Mouse (Mus musculus) stomach, embryonic 16.5 days (tissue): ENCODE measurements around the gene Lck. TPM values are rescaled to one million over a fixed set of nuclear protein-coding genes. Genes with fewer than 3 reads are reported as not detected.

Source experiments
- ATAC-seq: fragments of 200-750 bp; cut with Nextera tagmentation; 2 replicates; pipeline ENCODE4 v1.8.0; 2017; ENCODE audit warnings: moderate number of reproducible peaks, moderate TSS enrichment; ENCODE audit not compliant: insufficient read depth, low FRiP score
- H3K27ac ChIP-seq: fragments of 300-500 bp; sonication (generic); 2 replicates; pipeline ENCODE4 v1.5.1; 2014; ENCODE audit warnings: low read length
- H3K27me3 ChIP-seq: fragments of 300-500 bp; sonication (generic); 2 replicates; pipeline ENCODE4 v1.6.1; 2014; ENCODE audit warnings: low read length, control low read depth, mixed read lengths; ENCODE audit not compliant: control insufficient read depth, insufficient read depth
- H3K36me3 ChIP-seq: fragments of 300-500 bp; sonication (generic); 2 replicates; pipeline ENCODE4 v1.6.1; 2014; ENCODE audit warnings: low read length; ENCODE audit not compliant: control insufficient read depth, insufficient read depth
- H3K4me1 ChIP-seq: fragments of 300-500 bp; sonication (generic); 2 replicates; pipeline ENCODE4 v1.6.1; 2014; ENCODE audit warnings: low read length, control low read depth, mixed read lengths; ENCODE audit not compliant: control insufficient read depth, insufficient read depth
- H3K4me2 ChIP-seq: fragments of 300-500 bp; sonication (generic); 2 replicates; pipeline ENCODE4 v1.6.1; 2014; ENCODE audit warnings: low read depth, low read length, mixed read lengths
- H3K4me3 ChIP-seq: fragments of 300-500 bp; sonication (generic); replicated peaks from 2 replicates; pipeline ENCODE4 v1.5.1; 2014; ENCODE audit warnings: mild to moderate bottlenecking, low read length
- H3K9ac ChIP-seq: fragments of 300-500 bp; sonication (generic); 2 replicates; pipeline ENCODE4 v1.6.1; 2014; ENCODE audit warnings: low read length
- H3K9me3 ChIP-seq: fragments of 300-500 bp; sonication (generic); replicated peaks from 2 replicates; pipeline ENCODE4 v1.6.1; 2016; ENCODE audit warnings: low read length, control low read depth; ENCODE audit not compliant: control insufficient read depth
- WGBS: fragments of 180-500 bp; shearing (Covaris S2); extraction: QIAGEN DNeasy Blood & Tissue Kit; methylation state at CpG from one replicate; pipeline ENCODE4 v1.1.7; 2014; 5-methylcytosine and 5-hydroxymethylcytosine counted together
- polyA plus RNA-seq: library from polyadenylated mRNA; unstranded; fragments of >200 nt; fragmentation: Nextera tagmentation; extraction: Ambion mirVana; gene quantifications from 2 replicates; pipeline ENCODE4 v1.2.1, GENCODE M21; 2015

Lck gene
- polyA plus RNA-seq, 1 experiment from 2014 or later = 7.3 TPM

DNA sequence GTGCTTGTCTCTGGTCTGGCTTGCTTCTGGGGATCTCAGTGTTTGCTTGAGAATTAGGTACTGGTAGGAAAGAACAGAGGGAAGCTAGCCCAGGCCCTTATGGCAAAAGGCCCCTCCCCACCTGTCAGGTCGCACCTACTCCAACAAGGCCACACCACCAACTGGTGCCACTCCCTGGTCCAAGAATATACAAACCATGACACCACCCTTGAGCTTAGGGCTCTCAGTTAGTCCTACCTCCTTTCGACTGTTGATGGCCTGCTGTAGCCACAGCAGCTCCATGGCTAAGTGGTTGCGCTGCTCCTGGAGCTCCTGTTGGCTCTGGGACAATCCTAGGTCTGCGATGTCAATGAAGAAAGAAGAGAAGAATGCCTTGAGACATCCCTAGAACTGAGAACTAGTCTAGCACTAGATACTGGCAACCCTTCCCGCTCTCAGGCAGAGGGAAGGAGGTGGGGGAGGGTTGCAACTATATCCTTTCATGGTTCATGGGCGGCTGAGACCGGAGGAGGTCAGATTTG is 43.7 kb upstream of the Lck start:
- no peaks in the 10 kb centered on the region for H3K9me3 ChIP-seq
- WGBS = 92% methylated on average over 7 of the region's 7 CpGs
- ATAC-seq = no peak
- H3K36me3 ChIP-seq = 0 out of 2 replicates have a peak, but pooled peaks cover 4% of the 10 kb centered on the region
- H3K27ac ChIP-seq = no peak overlapping the region
- H3K27me3 ChIP-seq = no peaks in the 10 kb centered on the region
- no peak overlapping the region for H3K4me3 ChIP-seq
- no peak overlapping the region for H3K4me2 ChIP-seq
- H3K9ac ChIP-seq = no peak overlapping the region
- H3K4me1 ChIP-seq = peaks cover 10% of the 10 kb centered on the region

DNA sequence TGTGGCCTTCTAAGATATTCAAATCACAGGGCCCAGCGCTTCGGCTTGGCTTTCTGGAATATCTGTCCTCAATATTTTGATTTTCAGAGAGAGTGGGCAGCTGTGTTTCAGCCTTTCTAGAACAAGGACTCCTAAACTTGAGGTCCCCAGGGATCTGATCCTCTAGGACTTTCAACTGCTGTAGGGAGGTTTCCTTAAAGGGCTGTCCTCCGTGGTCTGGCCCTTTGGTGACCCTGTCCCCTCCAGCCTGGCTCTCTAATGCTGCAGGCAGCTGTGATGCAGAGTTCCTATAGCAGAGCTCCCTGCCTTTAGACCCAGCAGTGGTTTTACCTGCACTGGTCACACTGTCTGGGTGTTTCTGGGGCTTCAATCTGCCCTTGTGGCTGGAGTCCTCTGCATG is 43.2 kb upstream of the Lck start:
- Histone ChIP-seq H3K27me3 (no peaks in the 10 kb centered on the region), H3K4me2 (no peak overlapping the region), H3K36me3 (0 out of 2 replicates have a peak, but pooled peaks cover 4% of the 10 kb centered on the region), H3K4me1 (peaks cover 10% of the 10 kb centered on the region), H3K27ac (no peak overlapping the region), H3K9me3 (no peaks in the 10 kb centered on the region), H3K4me3 (no peak overlapping the region), H3K9ac (no peak overlapping the region)
- ATAC-seq = no peak
- WGBS = 92% methylated on average over 3 of the region's 3 CpGs

DNA sequence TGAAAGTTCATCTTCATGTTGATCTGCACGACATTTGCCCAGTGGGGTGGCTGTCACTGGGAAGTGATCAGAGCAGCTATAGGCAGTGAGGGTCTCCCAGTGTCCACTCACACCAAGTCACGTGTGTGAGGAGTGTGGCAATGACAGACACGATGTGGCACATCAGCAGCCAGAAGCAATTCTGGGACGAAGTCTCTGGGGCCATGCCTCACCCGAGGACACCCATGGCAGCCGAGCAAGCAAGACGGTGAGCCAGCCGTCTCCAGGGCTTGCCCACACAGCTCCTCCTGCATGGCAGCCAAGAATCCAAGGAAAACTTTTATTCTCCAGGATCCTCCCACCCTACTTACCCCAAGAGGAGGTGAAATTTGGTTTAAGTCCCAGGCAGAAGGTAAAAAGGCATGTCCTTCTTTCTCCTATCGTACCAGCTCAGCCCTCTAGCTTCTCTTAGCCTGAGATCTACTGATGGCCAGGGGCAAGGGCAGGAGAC is 42.4 kb upstream of the Lck start:
- H3K4me2 ChIP-seq = no peak overlapping the region
- WGBS = 88% methylated on average over 9 of the region's 9 CpGs
- H3K36me3 ChIP-seq = 0 out of 2 replicates have a peak, but pooled peaks cover 4% of the 10 kb centered on the region
- H3K4me1 ChIP-seq = peaks cover 10% of the 10 kb centered on the region
- H3K9me3 ChIP-seq = no peaks in the 10 kb centered on the region
- no peak overlapping the region for H3K4me3 ChIP-seq
- H3K27me3 ChIP-seq = no peaks in the 10 kb centered on the region
- H3K27ac ChIP-seq = no peak overlapping the region
- no peak overlapping the region for H3K9ac ChIP-seq
- no peak for ATAC-seq

DNA sequence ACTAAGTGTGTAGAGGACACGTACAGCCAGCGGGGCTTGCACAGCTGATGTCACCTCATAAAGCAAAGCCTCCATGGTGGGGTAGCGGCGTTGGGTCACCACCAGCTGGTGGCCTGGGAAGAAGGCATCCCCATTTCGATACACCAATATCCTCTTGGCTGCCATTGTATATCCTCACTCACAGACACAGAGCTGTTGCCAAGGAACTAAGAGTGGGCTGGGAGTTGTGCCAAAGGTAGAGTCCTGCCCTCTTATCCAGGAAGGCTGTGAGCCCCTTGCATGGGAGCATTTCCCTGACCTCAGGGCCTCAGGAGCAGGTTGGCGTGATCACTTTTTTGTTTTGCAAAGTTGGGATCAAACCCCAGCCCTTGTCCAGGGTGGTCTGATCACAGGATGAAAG is 40.7 kb upstream of the Lck start, which contains the start of gene Dcdc2b:
Dcdc2b (minus strand) TSS at position 165 of the 400 bp plus-strand sequence.
- Histone ChIP-seq H3K36me3 (peaks cover 9% of the 10 kb centered on the region; the same call in 1 of the 2 replicates), H3K9ac (no peak within 1 kb of the TSS; the same call in 1 of the 2 replicates), H3K4me2 (no peak within 1 kb of the TSS), H3K27me3 (no peaks in the 10 kb centered on the region), H3K9me3 (no peaks in the 10 kb centered on the region), H3K4me3 (no peak within 1 kb of the TSS), H3K4me1 (peaks cover 7% of the 10 kb centered on the region), H3K27ac (no peak within 1 kb of the TSS)
- 77% methylated on average over 6 of the region's 6 CpGs for WGBS
- ATAC-seq = no peak

DNA sequence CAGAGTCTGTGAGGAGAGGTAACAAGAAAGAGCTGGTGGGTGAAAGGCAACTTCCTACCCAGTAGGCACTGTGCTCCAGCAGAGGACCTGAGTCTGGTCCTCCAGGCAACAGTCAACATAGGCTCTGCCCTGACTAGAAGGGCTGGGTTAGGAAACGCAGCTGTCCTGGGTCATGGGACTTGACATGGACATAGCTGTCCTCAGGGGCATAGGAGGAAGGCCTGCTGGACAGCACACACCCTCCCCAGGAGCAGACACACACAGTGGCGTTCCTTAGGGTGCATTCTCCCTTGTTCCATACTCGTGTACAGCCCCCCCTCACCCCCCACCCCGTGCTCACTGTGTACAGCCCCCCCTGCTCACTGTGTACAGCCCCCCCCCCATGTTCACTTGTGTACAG is 37.0 kb upstream of the Lck start:
- ATAC-seq = no peak
- H3K36me3 ChIP-seq = peaks cover 18% of the 10 kb centered on the region
- H3K4me2 ChIP-seq = no peak overlapping the region
- 62% methylated on average over 4 of the region's 4 CpGs for WGBS
- H3K9me3 ChIP-seq = no peaks in the 10 kb centered on the region
- H3K9ac ChIP-seq = no peak overlapping the region
- no peak overlapping the region for H3K4me3 ChIP-seq
- H3K27ac ChIP-seq = no peak overlapping the region
- H3K27me3 ChIP-seq = no peaks in the 10 kb centered on the region
- peaks cover 4% of the 10 kb centered on the region; the same call in 1 of the 2 replicates for H3K4me1 ChIP-seq

DNA sequence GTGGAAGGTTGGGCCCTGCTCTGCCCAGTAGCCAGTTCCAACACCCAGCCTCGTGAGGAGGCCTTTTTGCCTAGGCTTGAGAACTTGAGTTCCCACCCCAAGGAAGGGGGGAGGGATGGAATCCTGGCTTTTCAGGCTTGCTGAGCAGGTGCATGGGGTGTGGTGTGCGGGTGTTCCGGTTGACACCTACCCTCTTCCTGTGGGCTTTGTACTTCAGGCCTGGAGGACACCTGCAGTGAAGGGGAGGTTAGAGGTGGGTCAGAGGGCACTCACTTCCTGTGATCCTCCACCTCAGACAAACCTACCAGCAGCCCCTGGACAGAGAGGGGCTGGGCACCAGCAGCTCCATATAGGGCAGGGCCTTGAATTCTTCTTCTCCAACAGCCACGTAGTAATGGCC is 36.6 kb upstream of the Lck start:
- no peaks in the 10 kb centered on the region for H3K9me3 ChIP-seq
- H3K27ac ChIP-seq = no peak overlapping the region
- H3K4me1 ChIP-seq = peaks cover 4% of the 10 kb centered on the region; the same call in 1 of the 2 replicates
- peaks cover 21% of the 10 kb centered on the region for H3K36me3 ChIP-seq
- no peak overlapping the region; the same call in 1 of the 2 replicates for H3K9ac ChIP-seq
- no peak for ATAC-seq
- H3K4me3 ChIP-seq = no peak overlapping the region
- WGBS = 79% methylated on average over 4 of the region's 4 CpGs
- H3K27me3 ChIP-seq = no peaks in the 10 kb centered on the region
- H3K4me2 ChIP-seq = no peak overlapping the region

DNA sequence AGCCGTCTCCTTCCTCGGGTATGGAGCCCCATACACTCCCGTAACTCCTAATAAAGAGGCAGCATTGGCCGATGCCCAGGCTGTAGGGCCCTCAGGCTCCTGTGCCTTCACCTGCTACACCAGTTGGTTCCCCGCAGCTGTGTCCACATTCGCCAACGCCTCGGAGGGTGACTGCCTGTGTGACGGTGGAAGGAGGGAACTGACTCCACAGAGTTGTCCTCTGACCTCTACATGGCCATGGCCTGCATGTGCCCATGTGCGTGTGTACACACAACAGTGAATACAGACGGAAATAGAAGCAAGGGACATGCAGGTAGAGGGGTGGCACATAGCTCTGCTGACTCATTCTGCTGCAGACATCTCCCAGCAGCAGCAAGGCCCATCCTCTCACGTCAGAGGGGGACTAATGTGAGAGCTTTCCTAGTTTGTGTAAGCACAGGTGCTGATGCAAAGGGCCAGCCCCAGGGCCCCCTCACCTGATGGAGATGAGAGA is 35.7 kb upstream of the Lck start:
- Histone ChIP-seq H3K4me2 (no peak overlapping the region), H3K4me3 (no peak overlapping the region), H3K4me1 (peaks cover 4% of the 10 kb centered on the region; the same call in 1 of the 2 replicates), H3K27me3 (no peaks in the 10 kb centered on the region), H3K27ac (no peak overlapping the region; the same call in 1 of the 2 replicates), H3K36me3 (peaks cover 29% of the 10 kb centered on the region), H3K9me3 (no peaks in the 10 kb centered on the region), H3K9ac (no peak overlapping the region)
- 0 out of 2 replicates have a peak, but pooled peaks have one; percentile 5 for ATAC-seq
- 78% methylated on average over 12 of the region's 12 CpGs for WGBS

DNA sequence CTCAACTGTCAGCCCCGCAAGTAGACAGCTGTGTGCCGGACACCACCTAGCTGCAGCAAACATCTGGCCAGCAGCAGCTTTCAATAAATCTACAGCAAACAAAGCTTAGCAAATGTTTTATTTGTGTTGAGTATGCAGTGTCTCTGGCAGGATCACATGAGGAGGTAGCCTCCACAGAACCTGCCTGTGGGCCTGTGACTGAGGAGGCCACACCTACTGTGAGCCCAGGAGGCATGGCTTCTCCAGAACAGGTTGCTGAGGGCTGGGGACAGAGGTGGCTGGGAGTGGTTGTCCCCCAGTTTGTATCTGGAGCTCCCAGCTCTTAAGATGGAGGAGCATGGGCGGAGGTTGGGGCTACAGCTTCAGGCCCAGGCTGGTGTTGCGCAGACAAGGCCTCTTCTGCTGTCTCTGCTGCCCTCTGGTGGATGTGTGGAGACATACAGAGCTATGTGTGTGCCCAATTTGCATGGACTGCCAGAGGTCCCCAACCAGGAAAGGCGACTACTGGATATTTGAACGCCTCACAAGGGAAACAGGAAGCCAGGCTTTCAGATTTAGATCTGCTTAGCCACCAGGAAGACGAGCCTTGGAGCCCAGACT is 35.1 kb upstream of the Lck start:
- Histone ChIP-seq H3K36me3 (peaks cover 31% of the 10 kb centered on the region), H3K27me3 (no peaks in the 10 kb centered on the region), H3K4me3 (no peak overlapping the region), H3K27ac (no peak overlapping the region), H3K4me2 (no peak overlapping the region), H3K9ac (peak overlapping the region; percentile 42; the same call in 1 of the 2 replicates), H3K4me1 (peaks cover 4% of the 10 kb centered on the region; the same call in 1 of the 2 replicates), H3K9me3 (no peaks in the 10 kb centered on the region)
- peak; percentile 87 for ATAC-seq
- 35% methylated on average over 7 of the region's 7 CpGs for WGBS
